Mouse (Mus musculus): ENCODE data around the gene Zcchc14. TPM values are rescaled to one million over a fixed set of nuclear protein-coding genes. Genes with fewer than 3 reads are reported as not detected.

The Zcchc14 gene
- polyA plus RNA-seq (2016; fragmentation: Nextera tagmentation; extraction: Ambion mirVana), result 2.8 and 2.9 TPM in 2 replicates

- WGBS (ENCODE audit: insufficient replicate concordance), result 3% methylated on average over 63 of the region's 67 CpGs
- H3K4me2 ChIP-seq, result peak within 1 kb of the TSS; percentile 67
- peak within 1 kb of the TSS; percentile 58 for H3K9ac ChIP-seq
- H3K27ac ChIP-seq, result peak within 1 kb of the TSS; percentile 60; the same call in 1 of the 2 replicates
- H3K27me3 ChIP-seq (replicated peaks), result peaks cover 92% of the 10 kb centered on the region
- no peaks in the 10 kb centered on the region for H3K9me3 ChIP-seq (replicated peaks)
- peak; percentile 88 for ATAC-seq
- peak within 1 kb of the TSS; percentile 61 for H3K4me3 ChIP-seq
- no peaks in the 10 kb centered on the region for H3K36me3 ChIP-seq
- H3K4me1 ChIP-seq, result peaks cover 22% of the 10 kb centered on the region
Observed at GRCm38 (mm10) chr8:121652774-121653323, at the start of gene Zcchc14. TSS of gene Zcchc14 (minus strand) at chr8:121652901.

- Histone ChIP-seq H3K27me3 (replicated peaks) (peaks cover 22% of the 10 kb centered on the region), H3K27ac (no peak overlapping the region), H3K4me3 (no peak overlapping the region), H3K36me3 (no peaks in the 10 kb centered on the region), H3K4me2 (no peak overlapping the region), H3K9ac (no peak overlapping the region), H3K9me3 (replicated peaks) (no peaks in the 10 kb centered on the region), H3K4me1 (0 out of 2 replicates have a peak, but pooled peaks cover 3% of the 10 kb centered on the region)
- 79% methylated on average over 2 of the region's 2 CpGs for WGBS (ENCODE audit: insufficient replicate concordance)
- no peak for ATAC-seq
Observed at GRCm38 (mm10) chr8:121699936-121700335, 47.2 kb upstream of the Zcchc14 start.

- no peak overlapping the region for H3K27ac ChIP-seq
- no peak for ATAC-seq
- 0 out of 2 replicates have a peak overlapping the region, but pooled peaks have one; percentile 1 for H3K4me3 ChIP-seq
Observed at GRCm38 (mm10) chr8:121698615-121699101, 46.0 kb upstream of the Zcchc14 start.

GRCm38 (mm10) chr8:121697735-121698614 is 45.3 kb upstream of the Zcchc14 start:
- Histone ChIP-seq H3K9ac (no peak overlapping the region), H3K4me2 (peak overlapping the region; percentile 31), H3K27ac (no peak overlapping the region), H3K36me3 (no peaks in the 10 kb centered on the region), H3K4me1 (0 out of 2 replicates have a peak, but pooled peaks cover 3% of the 10 kb centered on the region), H3K9me3 (replicated peaks) (no peaks in the 10 kb centered on the region), H3K4me3 (0 out of 2 replicates have a peak overlapping the region, but pooled peaks have one; percentile 1), H3K27me3 (replicated peaks) (peaks cover 22% of the 10 kb centered on the region)
- 7% methylated on average over 17 of the region's 17 CpGs for WGBS (ENCODE audit: insufficient replicate concordance)
- ATAC-seq, result no peak

More at GRCm38 (mm10) chr8:121698615-121699101, 46.0 kb upstream of the Zcchc14 start:
- WGBS (ENCODE audit: insufficient replicate concordance), result 7% methylated on average over 9 of the region's 9 CpGs
- Histone ChIP-seq H3K27me3 (replicated peaks) (peaks cover 22% of the 10 kb centered on the region), H3K9me3 (replicated peaks) (no peaks in the 10 kb centered on the region), H3K4me2 (peak overlapping the region; percentile 31), H3K36me3 (no peaks in the 10 kb centered on the region), H3K4me1 (0 out of 2 replicates have a peak, but pooled peaks cover 3% of the 10 kb centered on the region), H3K9ac (no peak overlapping the region)

- Histone ChIP-seq H3K27me3 (replicated peaks) (peaks cover 22% of the 10 kb centered on the region), H3K4me1 (0 out of 2 replicates have a peak, but pooled peaks cover 3% of the 10 kb centered on the region), H3K4me2 (no peak overlapping the region), H3K9ac (no peak overlapping the region), H3K27ac (no peak overlapping the region), H3K36me3 (no peaks in the 10 kb centered on the region), H3K4me3 (no peak overlapping the region), H3K9me3 (replicated peaks) (no peaks in the 10 kb centered on the region)
- ATAC-seq, result no peak
- WGBS (ENCODE audit: insufficient replicate concordance), result 54% methylated on average over 6 of the region's 6 CpGs
Observed at GRCm38 (mm10) chr8:121695585-121696184, 43.0 kb upstream of the Zcchc14 start.

- ATAC-seq, result no peak
- Histone ChIP-seq H3K27me3 (replicated peaks) (peaks cover 27% of the 10 kb centered on the region), H3K9ac (no peak overlapping the region), H3K9me3 (replicated peaks) (no peaks in the 10 kb centered on the region), H3K4me3 (no peak overlapping the region), H3K27ac (no peak overlapping the region), H3K4me2 (no peak overlapping the region), H3K4me1 (0 out of 2 replicates have a peak, but pooled peaks cover 3% of the 10 kb centered on the region), H3K36me3 (no peaks in the 10 kb centered on the region)
- 51% methylated on average over 4 of the region's 4 CpGs for WGBS (ENCODE audit: insufficient replicate concordance)
Observed at GRCm38 (mm10) chr8:121694453-121694852, 41.8 kb upstream of the Zcchc14 start.

GRCm38 (mm10) chr8:121688496-121688895 is 35.8 kb upstream of the Zcchc14 start:
- no peak for ATAC-seq
- Histone ChIP-seq H3K9ac (no peak overlapping the region), H3K4me3 (no peak overlapping the region), H3K27ac (no peak overlapping the region), H3K4me2 (no peak overlapping the region), H3K9me3 (replicated peaks) (no peaks in the 10 kb centered on the region), H3K27me3 (replicated peaks) (peaks cover 11% of the 10 kb centered on the region; the same call in 1 of the 2 replicates), H3K4me1 (no peaks in the 10 kb centered on the region), H3K36me3 (no peaks in the 10 kb centered on the region)
- WGBS (ENCODE audit: insufficient replicate concordance), result 18% methylated on average over 5 of the region's 5 CpGs

GRCm38 (mm10) chr8:121687455-121688161 is 34.9 kb upstream of the Zcchc14 start:
- Histone ChIP-seq H3K27me3 (replicated peaks) (peaks cover 11% of the 10 kb centered on the region; the same call in 1 of the 2 replicates), H3K4me2 (no peak overlapping the region), H3K9ac (no peak overlapping the region), H3K36me3 (no peaks in the 10 kb centered on the region), H3K4me1 (no peaks in the 10 kb centered on the region), H3K4me3 (no peak overlapping the region), H3K27ac (no peak overlapping the region), H3K9me3 (replicated peaks) (no peaks in the 10 kb centered on the region)
- 54% methylated on average over 14 of the region's 14 CpGs for WGBS (ENCODE audit: insufficient replicate concordance)
- ATAC-seq, result no peak

- Histone ChIP-seq H3K36me3 (no peaks in the 10 kb centered on the region), H3K9ac (no peak overlapping the region), H3K4me3 (no peak overlapping the region), H3K27me3 (replicated peaks) (peaks cover 11% of the 10 kb centered on the region; the same call in 1 of the 2 replicates), H3K27ac (no peak overlapping the region), H3K4me2 (no peak overlapping the region), H3K4me1 (no peaks in the 10 kb centered on the region), H3K9me3 (replicated peaks) (no peaks in the 10 kb centered on the region)
- 6% methylated on average over 4 of the region's 4 CpGs for WGBS (ENCODE audit: insufficient replicate concordance)
- no peak for ATAC-seq
Observed at GRCm38 (mm10) chr8:121685419-121685818, 32.7 kb upstream of the Zcchc14 start.

- 61% methylated on average over 10 of the region's 10 CpGs for WGBS (ENCODE audit: insufficient replicate concordance)
- no peak overlapping the region for H3K27ac ChIP-seq
- H3K9ac ChIP-seq, result no peak overlapping the region
- ATAC-seq, result no peak
- no peaks in the 10 kb centered on the region for H3K9me3 ChIP-seq (replicated peaks)
- no peak overlapping the region for H3K4me3 ChIP-seq
- H3K36me3 ChIP-seq, result no peaks in the 10 kb centered on the region
- no peak overlapping the region for H3K4me2 ChIP-seq
- H3K27me3 ChIP-seq (replicated peaks), result no peaks in the 10 kb centered on the region
- no peaks in the 10 kb centered on the region for H3K4me1 ChIP-seq
Observed at GRCm38 (mm10) chr8:121683083-121683832, 30.6 kb upstream of the Zcchc14 start.

- Histone ChIP-seq H3K9ac (no peak overlapping the region), H3K27ac (no peak overlapping the region), H3K36me3 (no peaks in the 10 kb centered on the region), H3K27me3 (replicated peaks) (no peaks in the 10 kb centered on the region), H3K4me3 (no peak overlapping the region), H3K9me3 (replicated peaks) (no peaks in the 10 kb centered on the region), H3K4me2 (no peak overlapping the region), H3K4me1 (no peaks in the 10 kb centered on the region)
- ATAC-seq, result no peak
- 41% methylated on average over 10 of the region's 10 CpGs for WGBS (ENCODE audit: insufficient replicate concordance)
Observed at GRCm38 (mm10) chr8:121681457-121681856, 28.8 kb upstream of the Zcchc14 start.
